Mouse (Mus musculus) left cerebral cortex, postnatal 4 days (tissue): ENCODE measurements around the gene Ccl17. TPM values are rescaled to one million over a fixed set of nuclear protein-coding genes. Genes with fewer than 3 reads are reported as not detected.
"Not testable (repeated sequence)": the region's sequence is repeated elsewhere in the genome, so short reads cannot be mapped to it uniquely, and the experiment has no call there.

ENCODE experiments used
- DNase-seq: peaks from one replicate; pipeline ENCODE4 v3.0.0-alpha.2; 2022
- intact Hi-C: fragments of 180-260 bp; cut with DNase I; formaldehyde crosslinking; loops from one replicate; pipeline ENCODE4 v1.15.1; 2025
- total RNA-seq, 2 experiments: library from RNA; stranded (reverse); gene quantifications; 2 replicates each; pipeline ENCODE4 v1.2.3; 2021

Gene Ccl17
- total RNA-seq, 2 experiments from 2014 or later = 2.4 to 2.8 TPM

DNA sequence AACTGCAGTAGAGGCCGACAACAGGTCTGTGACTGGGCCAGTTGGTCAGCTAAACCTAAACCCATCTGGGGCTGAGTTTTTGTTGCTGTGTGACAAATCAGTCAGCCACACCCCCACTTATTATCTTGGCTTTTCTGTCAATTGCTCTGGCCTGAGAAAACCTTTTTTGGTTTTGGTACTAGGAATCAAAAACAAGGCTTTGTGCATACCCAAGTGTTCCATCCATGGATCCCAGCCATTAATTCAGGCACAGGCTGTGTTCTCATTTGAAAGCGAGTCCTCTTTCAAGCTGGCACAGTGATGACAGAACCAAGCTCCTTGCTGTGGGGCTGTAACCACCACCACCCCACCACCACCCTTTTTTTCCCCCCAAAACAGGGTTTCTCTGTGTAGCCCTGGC is 11.1 kb downstream of the Ccl17 start:
- intact Hi-C loops = no loop called here
- no peak for DNase-seq

DNA sequence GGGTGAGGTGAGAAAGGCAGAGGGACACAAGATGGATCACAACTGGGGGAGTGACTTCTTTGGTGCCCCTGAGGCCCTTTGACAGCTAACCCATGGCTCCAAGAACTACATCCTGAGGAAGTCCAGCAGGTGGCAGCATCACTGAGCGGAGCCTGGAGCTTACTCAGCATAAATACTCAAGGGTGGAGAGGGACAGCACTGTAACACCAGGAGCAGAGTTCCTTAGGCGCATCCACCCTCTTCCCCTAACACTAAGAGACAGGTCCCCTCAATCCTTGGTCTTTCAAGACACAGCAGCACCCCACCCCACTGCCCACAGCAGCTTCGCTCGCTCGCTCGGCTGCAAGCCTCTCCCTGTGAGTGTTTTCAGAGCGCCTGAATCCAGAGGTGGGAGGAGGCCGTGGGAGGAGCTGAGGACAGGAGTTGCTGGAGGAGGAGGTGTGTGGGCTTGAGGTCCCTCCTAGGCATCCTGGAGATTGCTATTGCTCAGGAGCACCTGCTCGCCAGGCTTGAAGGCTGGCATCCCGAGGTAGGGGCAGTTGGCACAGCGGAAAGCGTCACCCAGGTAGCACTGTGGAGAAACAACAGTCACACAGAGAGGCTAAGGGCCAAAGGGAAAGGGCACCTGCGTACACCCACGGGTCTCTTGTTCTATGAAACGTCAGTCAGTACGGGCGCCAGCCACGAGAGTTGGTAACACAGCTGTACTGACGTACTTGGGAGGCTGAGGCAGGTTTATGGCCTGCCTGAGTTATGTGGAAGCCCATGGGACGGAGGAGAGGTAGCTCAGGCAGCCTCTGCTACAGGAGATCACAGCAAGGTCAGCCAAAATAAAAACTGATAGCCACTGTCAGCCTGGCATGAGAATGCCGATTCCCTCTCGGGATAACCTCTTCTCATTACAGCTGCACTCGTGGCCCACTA is 12.6 kb downstream of the Ccl17 start:
- intact Hi-C loops = no loop called here
- DNase-seq = peak; percentile 54

DNA sequence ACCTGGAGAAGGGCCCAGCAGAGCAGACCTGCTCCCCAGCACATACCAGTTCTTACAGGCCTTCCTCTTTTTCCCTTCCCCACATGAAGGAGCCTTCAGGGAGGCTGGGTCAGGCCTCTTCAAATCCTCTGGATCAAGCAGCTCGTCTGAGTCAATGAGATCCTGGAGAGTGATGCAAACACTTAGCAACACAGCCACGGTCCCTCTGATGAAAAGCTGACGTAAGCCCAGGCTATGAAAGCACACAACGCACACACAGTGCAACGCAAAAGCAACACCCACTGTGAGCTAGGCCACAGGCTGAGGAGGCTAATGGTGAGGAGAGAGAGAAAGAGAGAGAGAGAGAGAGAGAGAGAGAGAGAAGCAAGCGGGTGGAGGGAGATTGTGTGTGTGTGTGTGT is 14.9 kb downstream of the Ccl17 start:
- DNase-seq = no peak

DNA sequence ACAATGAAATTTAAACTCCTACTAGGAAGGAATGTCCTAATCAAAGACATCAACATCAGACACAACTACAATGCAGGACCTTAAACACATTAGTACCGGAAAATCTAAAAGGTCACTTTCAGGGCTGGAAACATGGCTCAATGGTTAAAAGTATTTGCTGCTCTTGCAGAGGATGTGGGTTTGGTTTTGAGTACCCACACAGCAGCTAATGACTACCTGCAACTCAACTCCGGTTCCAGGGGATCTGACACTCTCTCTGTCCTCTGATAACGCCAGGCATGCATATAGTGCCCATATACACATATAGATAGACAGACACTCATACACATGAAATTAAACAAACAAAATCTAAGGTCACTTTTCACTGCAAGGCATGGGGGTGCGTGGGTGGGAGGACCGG is 16.0 kb downstream of the Ccl17 start:
- DNase-seq = no peak
- intact Hi-C loops = no loop called here

More for the DNA sequence above, 14.9 kb downstream of the Ccl17 start:
- intact Hi-C loops = no loop called here

DNA sequence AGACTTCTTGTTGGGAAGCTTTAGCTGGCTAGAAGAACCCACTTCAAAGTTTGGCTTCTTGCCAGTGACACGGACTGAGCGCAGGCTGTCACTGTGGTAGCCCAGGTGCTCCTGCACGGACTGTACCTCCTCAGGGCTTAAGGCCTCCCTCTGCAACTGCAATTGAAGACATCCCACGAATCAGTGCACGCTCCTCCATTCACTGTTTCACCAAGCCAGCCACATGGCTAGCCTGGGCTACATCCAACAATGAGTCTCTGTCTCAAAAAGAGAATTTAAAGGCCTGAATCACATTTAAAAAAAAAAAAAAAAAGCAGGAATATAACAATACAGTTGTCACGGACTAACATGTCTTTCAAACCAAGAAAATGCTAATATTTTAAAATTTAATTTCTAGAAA is 18.0 kb downstream of the Ccl17 start:
- DNase-seq = no peak
- intact Hi-C loops = no loop called here

DNA sequence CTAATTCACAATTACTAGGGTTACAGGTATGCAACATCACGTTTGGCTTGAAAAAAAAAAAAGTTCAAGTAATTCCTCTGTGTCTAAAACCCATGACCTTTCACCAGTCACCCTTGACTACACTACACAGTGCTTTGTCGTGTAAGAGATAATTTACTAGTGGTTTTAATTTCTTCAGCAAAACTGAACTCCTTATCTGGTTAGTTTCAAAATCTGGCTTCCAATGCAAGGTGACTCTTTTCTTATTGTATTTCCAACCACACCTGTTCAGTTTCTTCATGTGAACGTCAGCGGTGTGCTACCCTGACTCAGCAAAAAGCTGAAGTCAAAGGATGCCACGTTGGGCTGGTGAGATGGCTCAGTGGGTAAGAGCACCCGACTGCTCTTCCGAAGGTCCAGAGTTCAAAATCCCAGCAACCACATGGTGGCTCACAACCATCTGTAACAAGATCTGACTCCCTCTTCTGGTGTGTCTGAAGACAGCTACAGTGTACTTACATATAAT is 23.7 kb downstream of the Ccl17 start:
- DNase-seq, intact Hi-C loops: not testable (repeated sequence)

DNA sequence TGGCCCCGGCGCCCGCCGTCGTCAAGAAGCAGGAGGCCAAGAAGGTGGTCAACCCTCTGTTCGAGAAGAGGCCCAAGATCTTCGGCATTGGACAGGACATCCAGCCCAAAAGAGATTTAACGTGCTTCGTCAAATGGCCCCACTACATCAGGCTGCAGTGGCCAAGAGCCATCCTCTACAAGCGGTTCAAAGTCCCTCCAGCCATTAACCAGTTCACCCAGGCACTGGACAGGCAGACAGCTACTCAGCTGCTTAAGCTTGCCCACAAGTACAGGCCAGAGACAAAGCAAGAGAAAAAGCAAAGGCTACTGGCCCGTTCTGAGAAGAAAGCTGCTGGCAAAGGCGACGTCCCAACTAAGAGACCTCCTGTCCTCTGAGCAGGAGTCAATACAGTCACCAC is 25.5 kb downstream of the Ccl17 start:
- intact Hi-C loops, DNase-seq: not testable (repeated sequence)

DNA sequence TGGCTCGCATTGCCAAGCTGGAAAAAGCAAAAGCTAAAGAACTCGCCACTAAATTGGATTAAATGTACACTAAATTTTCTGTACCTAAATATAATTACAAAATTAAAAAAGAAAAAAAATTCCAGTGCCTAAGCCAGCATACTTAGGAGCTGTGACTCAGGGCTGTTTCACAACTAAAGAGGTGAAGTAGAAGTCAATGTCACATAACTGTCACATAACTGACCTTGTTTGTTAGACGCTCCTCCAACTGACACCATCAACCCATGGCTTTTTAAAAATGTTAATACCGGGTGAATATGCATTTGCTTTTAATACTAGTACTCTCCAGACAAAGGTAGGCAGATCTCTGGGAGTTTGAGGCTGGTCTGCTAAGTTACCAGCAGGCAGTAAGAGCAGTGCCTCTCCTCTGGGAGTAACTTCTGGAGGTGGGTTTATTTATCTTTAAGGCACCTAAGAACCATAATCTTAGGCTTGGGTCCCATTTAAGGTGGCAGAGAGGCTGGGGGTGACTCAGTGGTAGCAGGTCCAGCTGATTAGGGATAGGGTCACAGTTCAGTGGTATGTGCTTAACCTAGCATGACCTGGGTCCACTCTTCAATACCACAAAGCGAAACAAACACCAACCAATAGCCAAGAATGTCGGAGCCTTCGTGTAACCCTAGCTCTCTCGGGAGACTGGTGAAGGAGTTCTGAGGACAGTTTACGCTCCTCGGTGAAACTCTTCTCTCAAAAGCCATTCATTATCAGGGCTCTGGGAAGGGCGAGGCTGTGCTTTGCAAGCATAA is 26.4 kb downstream of the Ccl17 start:
- DNase-seq = no peak
- intact Hi-C loops = no loop called here

DNA sequence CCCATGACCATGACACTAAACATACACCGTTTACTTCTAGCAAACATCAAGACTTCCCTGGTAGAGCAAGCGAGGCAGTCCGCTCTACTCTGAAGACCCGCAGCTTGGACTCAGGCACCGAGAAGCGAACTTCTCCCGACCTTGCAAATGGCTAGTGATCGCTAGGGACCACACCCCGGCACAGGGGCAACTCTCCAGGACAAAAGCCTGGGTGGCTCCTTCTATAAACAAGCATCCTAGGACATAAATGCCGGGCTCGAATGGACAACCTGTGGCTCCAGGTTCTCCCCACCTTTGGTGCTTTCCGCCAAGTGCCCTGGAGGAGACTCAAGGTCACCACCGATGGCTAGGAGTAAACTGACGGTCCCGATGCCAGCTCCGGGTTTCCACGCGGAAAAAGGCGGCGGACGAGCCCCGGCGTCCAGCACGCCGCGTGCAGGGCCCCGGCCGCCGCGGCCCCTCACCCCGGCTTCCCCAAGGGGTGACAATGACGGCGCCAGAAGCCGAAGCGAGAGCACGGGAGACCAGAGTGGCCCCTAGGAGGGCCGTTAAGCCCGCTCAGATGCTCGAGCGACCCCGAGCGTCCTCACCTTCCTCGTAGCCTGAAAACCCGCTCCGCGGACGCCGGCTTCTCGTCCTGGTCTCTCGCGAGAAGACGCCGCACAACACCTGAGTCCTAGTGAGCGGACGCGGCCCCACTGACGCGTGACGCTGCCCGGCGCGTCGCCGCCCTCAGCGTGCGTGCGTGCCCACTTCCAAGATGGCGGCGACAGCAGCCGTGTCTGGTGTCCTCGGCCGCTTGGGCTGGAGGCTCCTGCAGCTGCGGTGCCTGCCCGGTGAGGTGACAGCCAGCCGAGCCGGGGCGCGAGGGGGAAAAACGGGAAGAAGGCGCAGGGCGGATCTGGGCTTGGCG is 27.7 kb downstream of the Ccl17 start, which contains the start of the genes Coq9 and Ciapin1:
Gene Coq9 (plus strand): TSS at position 660 of the 913 bp plus-strand sequence.
Gene Ciapin1 (minus strand): TSS at position 697 of the 913 bp plus-strand sequence.
- DNase-seq = peak; percentile 96
- intact Hi-C loops = no loop called here

DNA sequence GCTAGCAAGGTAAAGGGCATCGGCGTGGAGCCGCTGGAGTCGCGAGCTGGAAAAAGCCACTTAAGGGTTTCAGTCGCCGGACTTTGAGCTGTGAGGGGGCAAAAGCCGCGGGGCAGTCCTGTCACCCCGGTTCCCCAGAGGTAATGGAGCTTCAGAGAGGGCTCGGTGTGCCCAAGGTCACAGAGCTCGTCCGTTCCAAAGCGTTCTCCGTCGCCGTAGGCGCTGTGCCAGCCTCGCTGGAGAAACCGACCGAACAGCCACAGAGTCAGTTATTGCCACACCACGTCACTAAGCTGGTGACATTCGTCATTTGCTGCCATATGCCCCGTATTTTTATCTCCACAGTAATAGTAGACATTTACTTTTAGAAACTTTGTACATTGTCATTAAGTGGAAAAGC is 28.3 kb downstream of the Ccl17 start:
- peak; percentile 75 for DNase-seq

DNA sequence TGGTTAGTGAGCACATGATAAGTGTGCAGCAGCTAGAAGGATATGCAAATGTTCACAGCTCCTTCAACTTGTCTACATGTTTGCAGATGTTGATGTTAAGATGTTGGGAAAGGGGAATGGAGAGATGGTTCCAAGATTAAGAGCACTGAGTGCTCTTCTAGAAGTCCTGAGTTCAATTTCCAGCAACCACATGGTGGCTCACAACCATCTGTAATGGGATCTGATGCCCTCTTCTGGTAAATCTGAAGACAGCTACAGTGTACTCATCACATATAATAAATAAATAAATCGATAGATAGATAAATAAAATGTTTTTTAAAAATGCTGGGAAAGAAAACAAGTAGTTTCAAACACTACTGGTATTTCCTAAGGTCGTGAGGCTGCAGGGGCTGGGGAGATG is 30.9 kb downstream of the Ccl17 start:
- intact Hi-C loops = no loop called here
- no peak for DNase-seq

More for the DNA sequence above, 28.3 kb downstream of the Ccl17 start:
- intact Hi-C loops = no loop called here

DNA sequence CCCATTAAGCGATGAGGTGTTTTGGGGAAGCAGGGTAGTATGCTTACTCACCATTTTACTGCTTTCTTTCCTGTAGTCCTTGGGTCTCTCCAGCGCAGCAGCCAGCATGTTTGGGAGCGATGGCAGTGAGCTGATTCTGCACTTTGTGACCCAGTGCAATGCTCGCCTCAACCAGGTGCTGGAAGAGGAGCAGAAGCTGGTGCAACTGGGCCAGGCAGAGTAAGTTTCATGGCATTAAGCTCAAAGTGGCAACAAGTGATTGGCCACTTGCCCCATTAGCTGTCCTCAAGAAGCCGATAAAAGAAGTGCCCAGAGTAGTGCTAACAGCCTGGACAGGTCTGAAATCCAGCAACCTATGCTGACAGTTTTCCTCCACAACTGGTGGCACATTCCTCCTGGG is 39.8 kb downstream of the Ccl17 start:
- DNase-seq = no peak
- intact Hi-C loops = no loop called here

DNA sequence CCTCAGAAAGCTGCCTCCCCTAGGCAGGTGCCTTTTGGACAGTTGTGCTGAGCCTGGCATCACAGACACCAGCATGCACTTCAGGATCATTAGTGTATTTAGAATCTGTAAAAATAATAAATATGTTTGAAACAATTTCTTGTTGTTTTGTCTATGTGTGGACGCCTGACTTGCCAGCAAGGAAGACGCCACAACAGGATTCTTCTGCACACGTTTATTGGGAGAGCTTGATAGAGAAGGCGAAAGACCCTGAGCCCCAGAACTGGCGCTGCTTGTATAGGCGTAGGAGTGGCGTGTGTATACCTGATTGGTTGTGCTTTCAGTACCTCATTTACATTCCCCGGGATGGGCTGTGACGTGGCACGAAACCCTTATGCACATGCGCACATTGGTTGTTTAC is 44.5 kb downstream of the Ccl17 start:
- DNase-seq, intact Hi-C loops: not testable (repeated sequence)

DNA sequence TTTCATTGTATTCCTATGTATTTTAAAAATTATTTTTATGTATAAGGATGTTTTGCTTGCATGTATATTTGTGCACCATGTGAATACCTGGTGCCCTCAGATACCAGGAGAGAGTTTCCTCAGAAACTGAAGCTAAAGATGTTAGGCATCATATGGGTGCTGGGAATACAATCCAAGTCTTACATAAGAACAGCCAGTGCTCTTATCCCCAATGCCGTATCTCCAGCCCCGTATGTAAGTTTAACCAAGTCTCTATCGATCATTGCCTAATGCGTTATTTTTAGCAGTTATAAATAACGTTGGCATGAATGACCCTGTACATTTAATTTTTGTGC is 46.7 kb downstream of the Ccl17 start:
- intact Hi-C loops = no loop called here
- DNase-seq = no peak

DNA sequence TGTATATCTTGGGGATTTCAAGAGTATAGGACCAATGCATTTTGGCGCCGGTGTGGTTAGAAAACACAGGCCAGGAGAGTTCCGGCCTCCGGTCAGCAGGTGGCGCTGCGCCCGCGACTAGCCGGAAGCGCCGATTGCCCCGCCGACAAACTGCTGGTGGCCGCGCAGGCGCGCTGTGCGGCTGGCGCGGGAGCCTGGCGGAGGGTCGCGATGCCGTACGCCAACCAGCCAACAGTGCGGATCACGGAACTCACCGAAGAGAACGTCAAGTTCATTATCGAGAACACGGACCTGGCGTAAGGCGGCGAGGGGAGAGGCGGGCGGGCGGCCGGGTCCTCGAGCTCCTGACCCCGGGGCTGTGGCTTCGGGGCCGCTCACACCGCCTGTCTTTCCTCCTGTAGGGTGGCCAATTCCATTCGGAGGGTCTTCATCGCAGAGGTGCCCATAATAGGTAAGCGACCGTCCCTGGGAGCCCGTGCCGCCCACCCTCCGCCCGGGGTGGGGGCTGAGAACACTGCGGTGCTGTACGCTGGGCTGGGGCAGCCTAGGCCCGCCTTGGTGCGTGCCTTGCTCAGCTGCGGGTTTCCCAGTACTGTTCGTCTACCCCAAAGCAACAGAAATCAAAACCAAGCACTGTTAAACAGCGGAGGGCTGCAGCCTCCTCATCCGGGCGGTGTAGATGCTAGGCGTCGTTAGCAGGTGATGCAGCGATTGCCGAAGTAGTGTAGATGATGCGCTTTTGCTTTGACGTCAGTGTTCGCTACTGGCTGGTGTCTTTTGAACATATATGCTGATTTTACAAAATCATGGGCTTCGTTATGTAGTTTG is 47.3 kb downstream of the Ccl17 start, which contains the start of gene Polr2c:
Gene Polr2c (plus strand): TSS at position 105 of the 828 bp plus-strand sequence.
- intact Hi-C loops = no loop called here
- DNase-seq = peak; percentile 92

DNA sequence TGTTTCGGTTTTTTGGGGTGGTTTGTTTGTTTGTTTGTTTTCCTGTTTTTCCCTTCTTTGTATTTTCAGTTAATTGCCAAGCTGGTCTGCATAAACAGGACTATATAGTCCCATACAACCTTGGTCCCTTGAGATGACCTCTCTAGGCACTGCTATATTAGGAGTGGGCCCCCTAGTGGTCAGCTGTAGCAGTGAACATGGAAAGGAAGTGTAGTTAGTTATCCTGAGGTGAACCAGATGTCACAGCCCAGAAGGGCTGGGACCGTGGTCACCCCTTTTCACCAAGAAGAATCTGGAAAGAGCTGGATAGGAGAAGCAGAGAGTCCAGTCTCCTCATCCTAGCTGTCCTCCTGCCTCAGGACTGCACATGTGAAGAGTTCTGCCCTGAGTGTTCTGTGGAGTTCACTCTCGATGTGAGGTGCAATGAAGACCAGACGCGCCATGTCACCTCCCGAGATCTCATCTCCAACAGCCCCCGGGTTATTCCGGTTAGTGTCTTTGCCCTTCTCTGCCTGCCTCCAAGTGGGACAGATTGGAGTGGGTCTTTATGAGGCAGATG is 51.2 kb downstream of the Ccl17 start:
- intact Hi-C loops = no loop called here
- DNase-seq = peak; percentile 64
